Mouse (Mus musculus): ENCODE measurements around the gene Cib2. TPM values are rescaled to one million over a fixed set of nuclear protein-coding genes. Genes with fewer than 3 reads are reported as not detected.

Gene Cib2
- total and polyA plus RNA-seq, 3 experiments, result 7.3 to 9.0 TPM; not detected in 1

DNA sequence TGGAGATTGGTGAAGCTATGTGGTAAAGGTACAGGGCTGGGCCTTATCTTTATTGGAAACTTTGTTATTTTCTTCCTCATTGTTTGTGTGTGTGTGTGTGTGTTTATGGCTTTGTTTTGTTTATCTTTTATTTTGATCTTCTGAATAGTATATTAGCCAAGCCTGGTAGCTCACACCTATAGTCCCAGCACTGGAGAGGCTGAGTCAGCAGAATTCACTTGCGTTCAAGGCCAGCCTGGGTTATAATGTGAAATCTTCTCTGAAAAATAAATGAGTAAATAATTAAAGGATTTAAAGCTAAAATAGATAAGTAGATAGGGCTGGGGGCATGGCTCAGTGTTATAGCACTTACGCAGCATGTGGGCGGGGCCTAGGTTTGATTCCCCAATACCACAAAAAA lies 21.8 kb downstream of the Cib2 start:
- Histone ChIP-seq H3K79me2 (ENCODE audit: control insufficient read depth, insufficient read depth, low read length, poor library complexity) (no peaks in the 10 kb centered on the region), H3K36me3 (ENCODE audit: control insufficient read depth in 1 of 2, insufficient read depth in 2 of 2, low read length in 2 of 2) (no peaks in the 10 kb centered on the region), H3K9me3 (replicated peaks; ENCODE audit: insufficient read depth, low read length) (no peaks in the 10 kb centered on the region), H3K4me1 (ENCODE audit: control insufficient read depth in 1 of 2, insufficient read depth in 2 of 2, low read length in 2 of 2) (no peaks in the 10 kb centered on the region), H3K9ac (ENCODE audit: control insufficient read depth, low read depth, low read length, poor library complexity, severe bottlenecking) (no peak overlapping the region), H3K27ac (ENCODE audit: control insufficient read depth, low read depth, low read length) (no peak overlapping the region), H3K27me3 (ENCODE audit: control insufficient read depth in 1 of 2, insufficient read depth in 2 of 2, low read length in 2 of 2) (peaks cover 2 to 7% of the 10 kb centered on the region in 2 experiments), H3K4me3 (ENCODE audit: control insufficient read depth in 1 of 2, insufficient read depth in 1 of 2, low read depth in 2 of 2, low read length in 2 of 2) (no peak overlapping the region)
- no peak for TF ChIP-seq GATA1 (IDR thresholded peaks at IDR 0.05; ENCODE audit: low read depth, low read length)
- TF ChIP-seq GABPA (IDR thresholded peaks at IDR 0.05; ENCODE audit: low read depth, low read length), result no peak
- peak; percentile 56; the same call in 1 of the 2 replicates for TF ChIP-seq MAFK (IDR thresholded peaks at IDR 0.05; ENCODE audit: borderline replicate concordance, low read depth, low read length)
- TF ChIP-seq ZNF384 (IDR thresholded peaks at IDR 0.05; ENCODE audit: low read depth, low read length), result no peak
- no peak for DNase-seq (ENCODE audit: low read depth, low spot score)

- H3K79me2 ChIP-seq (ENCODE audit: control insufficient read depth, insufficient read depth, low read length, poor library complexity), result no peaks in the 10 kb centered on the region
- peaks cover 2 to 7% of the 10 kb centered on the region in 2 experiments for H3K27me3 ChIP-seq (ENCODE audit: control insufficient read depth in 1 of 2, insufficient read depth in 2 of 2, low read length in 2 of 2)
- no peaks in the 10 kb centered on the region for H3K36me3 ChIP-seq (ENCODE audit: control insufficient read depth in 1 of 2, insufficient read depth in 2 of 2, low read length in 2 of 2)
- no peak overlapping the region for H3K27ac ChIP-seq (ENCODE audit: control insufficient read depth, low read depth, low read length)
- no peak overlapping the region for H3K4me3 ChIP-seq (ENCODE audit: control insufficient read depth in 1 of 2, insufficient read depth in 1 of 2, low read depth in 2 of 2, low read length in 2 of 2)
- H3K4me1 ChIP-seq (ENCODE audit: control insufficient read depth in 1 of 2, insufficient read depth in 2 of 2, low read length in 2 of 2), result no peaks in the 10 kb centered on the region
- no peak overlapping the region for H3K9ac ChIP-seq (ENCODE audit: control insufficient read depth, low read depth, low read length, poor library complexity, severe bottlenecking)
- no peak for DNase-seq (ENCODE audit: low read depth, low spot score)
- TF ChIP-seq JUND (IDR thresholded peaks at IDR 0.05; ENCODE audit: low read depth, low read length) (no peak), NELFE (IDR thresholded peaks at IDR 0.05; ENCODE audit: low read depth, low read length) (no peak), RCOR1 (IDR thresholded peaks at IDR 0.05; ENCODE audit: low read depth, low read length) (no peak), ELF1 (IDR thresholded peaks at IDR 0.05; ENCODE audit: low read depth, low read length) (no peak), SMC3 (IDR thresholded peaks at IDR 0.05; ENCODE audit: low read depth, low read length) (no peak), ZKSCAN1 (IDR thresholded peaks at IDR 0.05; ENCODE audit: low read depth, low read length) (no peak)
- H3K9me3 ChIP-seq (replicated peaks; ENCODE audit: insufficient read depth, low read length), result no peaks in the 10 kb centered on the region
Measured at GRCm38 (mm10) chr9:54537480-54537879, 22.5 kb downstream of the Cib2 start.

DNA sequence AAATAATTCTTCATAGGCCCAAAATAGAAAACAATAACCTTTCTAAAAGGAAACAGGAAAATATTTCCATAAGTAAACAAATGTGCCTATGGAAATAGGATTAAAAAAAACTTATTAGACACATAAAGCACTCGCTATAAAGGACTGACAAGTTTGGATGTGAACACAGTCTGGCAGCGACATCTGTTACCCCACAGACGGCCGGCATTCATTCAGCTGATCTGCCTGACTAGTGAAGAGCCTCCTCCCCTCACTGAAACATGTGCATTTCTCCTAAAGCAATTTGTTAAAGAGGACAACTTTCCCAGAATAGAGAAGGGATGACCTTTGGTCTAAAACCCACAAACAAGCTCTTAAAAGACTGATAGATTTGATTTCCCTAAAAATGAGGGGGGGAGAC lies 23.0 kb downstream of the Cib2 start:
- TF ChIP-seq EP300 (IDR thresholded peaks at IDR 0.05; ENCODE audit: low read depth in 1 of 2, low read length in 2 of 2) (no peak), MYC (IDR thresholded peaks at IDR 0.05; ENCODE audit: low read depth, low read length) (no peak), JUND (IDR thresholded peaks at IDR 0.05; ENCODE audit: low read depth, low read length) (no peak), NRF1 (IDR thresholded peaks at IDR 0.05; ENCODE audit: insufficient read depth, low read depth, low read length, poor library complexity, severe bottlenecking) (no peak), MAX (IDR thresholded peaks at IDR 0.05; ENCODE audit: low read length) (no peak), TBP (IDR thresholded peaks at IDR 0.05; ENCODE audit: low read depth, low read length) (no peak), MAFK (IDR thresholded peaks at IDR 0.05; ENCODE audit: borderline replicate concordance, low read depth, low read length) (no peak), ELF1 (IDR thresholded peaks at IDR 0.05; ENCODE audit: low read depth, low read length) (no peak), SMC3 (IDR thresholded peaks at IDR 0.05; ENCODE audit: low read depth, low read length) (no peak), NELFE (IDR thresholded peaks at IDR 0.05; ENCODE audit: low read depth, low read length) (no peak), GATA1 (IDR thresholded peaks at IDR 0.05; ENCODE audit: low read depth, low read length) (no peak), HCFC1 (IDR thresholded peaks at IDR 0.05; ENCODE audit: low read depth, low read length) (no peak), CHD2 (IDR thresholded peaks at IDR 0.05; ENCODE audit: low read length) (no peak), POLR2AphosphoS2 (IDR thresholded peaks at IDR 0.05; ENCODE audit: low read length) (no peak), TCF12 (IDR thresholded peaks at IDR 0.05; ENCODE audit: low read depth, low read length) (no peak), USF2 (IDR thresholded peaks at IDR 0.05; ENCODE audit: borderline replicate concordance in 1 of 2, insufficient read depth in 1 of 2, low read depth in 1 of 2, low read length in 2 of 2) (no peak), TAL1 (IDR thresholded peaks at IDR 0.05; ENCODE audit: low read length) (no peak), POLR2A (IDR thresholded peaks at IDR 0.05; ENCODE audit: control insufficient read depth in 1 of 2, insufficient read depth in 1 of 2, low read depth in 1 of 2, low read length in 2 of 2, poor library complexity in 1 of 2) (no peak), RCOR1 (IDR thresholded peaks at IDR 0.05; ENCODE audit: low read depth, low read length) (no peak), MEF2A (IDR thresholded peaks at IDR 0.05; ENCODE audit: extremely low read depth, insufficient replicate concordance, low read depth, low read length, poor library complexity, severe bottlenecking) (no peak)
- peaks cover 2 to 7% of the 10 kb centered on the region in 2 experiments for H3K27me3 ChIP-seq (ENCODE audit: control insufficient read depth in 1 of 2, insufficient read depth in 2 of 2, low read length in 2 of 2)
- no peak overlapping the region for H3K27ac ChIP-seq (ENCODE audit: control insufficient read depth, low read depth, low read length)
- H3K36me3 ChIP-seq (ENCODE audit: control insufficient read depth in 1 of 2, insufficient read depth in 2 of 2, low read length in 2 of 2), result no peaks in the 10 kb centered on the region
- H3K4me3 ChIP-seq (ENCODE audit: control insufficient read depth in 1 of 2, insufficient read depth in 1 of 2, low read depth in 2 of 2, low read length in 2 of 2), result no peak overlapping the region
- no peaks in the 10 kb centered on the region for H3K9me3 ChIP-seq (replicated peaks; ENCODE audit: insufficient read depth, low read length)
- H3K9ac ChIP-seq (ENCODE audit: control insufficient read depth, low read depth, low read length, poor library complexity, severe bottlenecking), result no peak overlapping the region
- H3K79me2 ChIP-seq (ENCODE audit: control insufficient read depth, insufficient read depth, low read length, poor library complexity), result no peaks in the 10 kb centered on the region
- no peaks in the 10 kb centered on the region for H3K4me1 ChIP-seq (ENCODE audit: control insufficient read depth in 1 of 2, insufficient read depth in 2 of 2, low read length in 2 of 2)
- DNase-seq (ENCODE audit: low read depth, low spot score), result no peak

Measured in MEL (cell line).